Mouse (Mus musculus) heart, embryonic 11.5 days (tissue): ENCODE measurements around the gene Was. TPM values are rescaled to one million over a fixed set of nuclear protein-coding genes. Genes with fewer than 3 reads are reported as not detected.

Experiments
- ATAC-seq: fragments of 200-750 bp; cut with Nextera tagmentation; replicated peaks from 2 replicates; pipeline ENCODE4 v1.8.0; 2017; ENCODE audit warnings: moderate library complexity; ENCODE audit not compliant: insufficient number of reproducible peaks, low FRiP score, low TSS enrichment
- H3K27ac ChIP-seq: fragments of 300-500 bp; sonication (generic); 2 replicates; pipeline ENCODE4 v1.5.1; 2014; ENCODE audit warnings: mild to moderate bottlenecking, low read depth, low read length
- H3K27me3 ChIP-seq: fragments of 300-500 bp; sonication (generic); 2 replicates; pipeline ENCODE4 v1.6.1; 2014; ENCODE audit warnings: mild to moderate bottlenecking, low read length, mixed read lengths; ENCODE audit not compliant: control insufficient read depth, insufficient read depth
- H3K36me3 ChIP-seq: fragments of 300-500 bp; sonication (generic); 2 replicates; pipeline ENCODE4 v1.6.1; 2014; ENCODE audit warnings: mild to moderate bottlenecking, low read length, moderate library complexity, mixed read lengths; ENCODE audit not compliant: control insufficient read depth, insufficient read depth
- H3K4me1 ChIP-seq: fragments of 300-500 bp; sonication (generic); 2 replicates; pipeline ENCODE4 v1.6.1; 2014; ENCODE audit warnings: low read length; ENCODE audit not compliant: control insufficient read depth, insufficient read depth
- H3K4me2 ChIP-seq: fragments of 300-500 bp; sonication (generic); 2 replicates; pipeline ENCODE4 v1.6.1; 2014; ENCODE audit warnings: mild to moderate bottlenecking, moderate library complexity
- H3K4me3 ChIP-seq: fragments of 300-500 bp; sonication (generic); 2 replicates; pipeline ENCODE4 v1.5.1; 2014; ENCODE audit warnings: low read depth, low read length
- H3K9ac ChIP-seq: fragments of 300-500 bp; sonication (generic); 2 replicates; pipeline ENCODE4 v1.6.1; 2014; ENCODE audit warnings: mild to moderate bottlenecking, low read depth, low read length, moderate library complexity
- H3K9me3 ChIP-seq: fragments of 300-500 bp; sonication (generic); replicated peaks from 2 replicates; pipeline ENCODE4 v1.6.1; 2016; ENCODE audit warnings: low read length; ENCODE audit not compliant: control insufficient read depth
- WGBS: fragments of 180-500 bp; shearing (Covaris S2); extraction: QIAGEN DNeasy Blood & Tissue Kit; methylation state at CpG from one replicate; pipeline ENCODE4 v1.1.7; 2014; ENCODE audit not compliant: insufficient replicate concordance; 5-methylcytosine and 5-hydroxymethylcytosine counted together
- polyA plus RNA-seq: library from polyadenylated mRNA; unstranded; fragments of >200 nt; fragmentation: Nextera tagmentation; extraction: Ambion mirVana; gene quantifications from 2 replicates; pipeline ENCODE4 v1.2.1, GENCODE M21; 2014

Was gene
- polyA plus RNA-seq, 1 experiment from 2014 or later, result 0.43 TPM

DNA sequence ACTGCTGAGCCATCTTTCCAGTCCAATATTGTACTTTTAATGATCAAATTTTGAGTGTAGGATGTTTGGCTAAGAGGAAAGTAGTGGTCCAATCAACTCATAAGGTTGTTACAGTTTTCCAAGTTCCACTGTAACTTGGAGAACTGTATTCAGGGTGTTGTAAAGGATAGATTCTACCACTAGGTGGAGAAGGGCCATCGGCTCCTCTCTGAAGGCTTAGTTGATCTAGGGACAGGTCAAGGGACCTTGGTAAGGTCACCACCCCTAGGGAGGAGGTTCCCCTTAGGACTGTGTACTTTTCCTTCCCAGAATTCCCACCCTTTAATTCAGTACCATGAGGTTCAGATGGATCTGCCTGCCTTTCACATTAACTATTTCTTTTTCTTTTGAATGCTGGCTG, 57.3 kb downstream of the Was start:
- no peak overlapping the region for H3K9ac ChIP-seq
- no peak overlapping the region for H3K27ac ChIP-seq
- no peak overlapping the region for H3K4me2 ChIP-seq
- H3K4me1 ChIP-seq, result no peaks in the 10 kb centered on the region
- H3K36me3 ChIP-seq, result no peaks in the 10 kb centered on the region
- 64% methylated on average over 1 of the region's 1 CpGs for WGBS
- H3K27me3 ChIP-seq, result no peaks in the 10 kb centered on the region
- H3K9me3 ChIP-seq, result no peaks in the 10 kb centered on the region
- H3K4me3 ChIP-seq, result no peak overlapping the region
- ATAC-seq, result no peak

Other genes starting within 250 kb of the Was start
- gene Otud5, start 249.1 kb downstream of the Was start, polyA plus RNA-seq, result 22.9 and 23.7 TPM in 2 replicates
- 5.2 and 5.7 TPM in 2 replicates for gene Pim2, start 212.2 kb downstream of the Was start, polyA plus RNA-seq
- gene Slc35a2, start 206.5 kb downstream of the Was start, polyA plus RNA-seq, result 16.9 and 19.1 TPM in 2 replicates
- 81.0 and 88.2 TPM in 2 replicates for gene Pqbp1, start 191.2 kb downstream of the Was start, polyA plus RNA-seq
- 135 and 152 TPM in 2 replicates for gene Timm17b, start 191.1 kb downstream of the Was start, polyA plus RNA-seq
- gene Gm10491, start 182.7 kb downstream of the Was start, polyA plus RNA-seq, result not detected in 2 replicates
- gene Gm10490, start 181.0 kb downstream of the Was start, polyA plus RNA-seq, result not detected in 2 replicates
- gene Pcsk1n, start 170.7 kb downstream of the Was start, polyA plus RNA-seq, result 0.10 and 0.23 TPM in 2 replicates
- gene Eras, start 161.9 kb downstream of the Was start, polyA plus RNA-seq, result not detected in 2 replicates
- 23.8 and 27.2 TPM in 2 replicates for gene Hdac6, start 142.6 kb downstream of the Was start, polyA plus RNA-seq
- gene Gata1, start 112.4 kb downstream of the Was start, polyA plus RNA-seq, result 13.7 and 16.6 TPM in 2 replicates
- gene Glod5, start 72.0 kb downstream of the Was start, polyA plus RNA-seq, result 0.82 TPM in 1 of 2 replicates, not detected in the other
- gene Suv39h1, start 15.7 kb downstream of the Was start, polyA plus RNA-seq, result 46.1 and 48.6 TPM in 2 replicates
- gene Wdr13, start 42.4 kb upstream of the Was start, polyA plus RNA-seq, result 21.8 and 22.6 TPM in 2 replicates
- 320 and 341 TPM in 2 replicates for gene Rbm3, start 55.4 kb upstream of the Was start, polyA plus RNA-seq
- gene Tbc1d25, start 85.7 kb upstream of the Was start, polyA plus RNA-seq, result 10.4 and 12.1 TPM in 2 replicates
- 24.4 and 37.4 TPM in 2 replicates for gene Ebp, start 103.0 kb upstream of the Was start, polyA plus RNA-seq
- 5.2 and 5.9 TPM in 2 replicates for gene Porcn, start 116.0 kb upstream of the Was start, polyA plus RNA-seq
- 25.1 and 26.1 TPM in 2 replicates for gene Ftsj1, start 161.9 kb upstream of the Was start, polyA plus RNA-seq
- 17.5 and 23.8 TPM in 2 replicates for gene Slc38a5, start 180.6 kb upstream of the Was start, polyA plus RNA-seq
- gene Ssxb10, start 236.9 kb upstream of the Was start, polyA plus RNA-seq, result not detected in 2 replicates